Mouse (Mus musculus): ENCODE measurements around the gene Pald1. TPM values are rescaled to one million over a fixed set of nuclear protein-coding genes. Genes with fewer than 3 reads are reported as not detected.

The Pald1 gene
- polyA plus RNA-seq, 1 experiment from 2014 or later: 19.0 TPM

GRCm38 (mm10) chr10:61273081-61273843, 110.1 kb downstream of the Pald1 start, which contains the start of gene Adamts14:
Gene Adamts14 (minus strand): TSS chr10:61273438.
- H3K9me3 ChIP-seq (ENCODE audit: control insufficient read depth, low read length): no peaks in the 10 kb centered on the region
- peak within 1 kb of the TSS; percentile 47 for H3K4me3 ChIP-seq (ENCODE audit: low read depth, low read length)
- H3K4me2 ChIP-seq (ENCODE audit: low read depth, low read length): peak within 1 kb of the TSS; percentile 89
- ATAC-seq (ENCODE audit: low read depth): peak; percentile 67
- H3K27ac ChIP-seq (ENCODE audit: low read depth, low read length): no peak within 1 kb of the TSS
- WGBS: 2% methylated on average over 60 of the region's 75 CpGs
- peak within 1 kb of the TSS; percentile 50 for H3K9ac ChIP-seq (replicated peaks; ENCODE audit: low read depth, low read length)
- H3K27me3 ChIP-seq (ENCODE audit: control insufficient read depth, insufficient read depth, low read length): peaks cover 11% of the 10 kb centered on the region; the same call in 1 of the 2 replicates
- H3K36me3 ChIP-seq (ENCODE audit: control insufficient read depth, insufficient read depth, low read length): no peaks in the 10 kb centered on the region
- 0 out of 2 replicates have a peak, but pooled peaks cover 4% of the 10 kb centered on the region for H3K4me1 ChIP-seq (ENCODE audit: control insufficient read depth, insufficient read depth, low read length)

- no peak for ATAC-seq (ENCODE audit: low read depth)
- Histone ChIP-seq H3K4me1 (ENCODE audit: control insufficient read depth, insufficient read depth, low read length) (0 out of 2 replicates have a peak, but pooled peaks cover 4% of the 10 kb centered on the region), H3K4me3 (ENCODE audit: low read depth, low read length) (peak overlapping the region; percentile 47), H3K9me3 (ENCODE audit: control insufficient read depth, low read length) (no peaks in the 10 kb centered on the region), H3K36me3 (ENCODE audit: control insufficient read depth, insufficient read depth, low read length) (no peaks in the 10 kb centered on the region), H3K9ac (replicated peaks; ENCODE audit: low read depth, low read length) (peak overlapping the region; percentile 50), H3K27ac (ENCODE audit: low read depth, low read length) (no peak overlapping the region), H3K27me3 (ENCODE audit: control insufficient read depth, insufficient read depth, low read length) (peaks cover 11% of the 10 kb centered on the region; the same call in 1 of the 2 replicates), H3K4me2 (ENCODE audit: low read depth, low read length) (peak overlapping the region; percentile 89)
- 47% methylated on average over 5 of the region's 5 CpGs for WGBS
Observed at GRCm38 (mm10) chr10:61272631-61273030, 110.7 kb downstream of the Pald1 start.

GRCm38 (mm10) chr10:61272089-61272626, 111.2 kb downstream of the Pald1 start:
- no peak for ATAC-seq (ENCODE audit: low read depth)
- Histone ChIP-seq H3K4me3 (ENCODE audit: low read depth, low read length) (no peak overlapping the region), H3K27ac (ENCODE audit: low read depth, low read length) (no peak overlapping the region), H3K9ac (replicated peaks; ENCODE audit: low read depth, low read length) (no peak overlapping the region), H3K27me3 (ENCODE audit: control insufficient read depth, insufficient read depth, low read length) (peaks cover 11% of the 10 kb centered on the region; the same call in 1 of the 2 replicates), H3K36me3 (ENCODE audit: control insufficient read depth, insufficient read depth, low read length) (no peaks in the 10 kb centered on the region), H3K4me1 (ENCODE audit: control insufficient read depth, insufficient read depth, low read length) (0 out of 2 replicates have a peak, but pooled peaks cover 4% of the 10 kb centered on the region), H3K4me2 (ENCODE audit: low read depth, low read length) (no peak overlapping the region), H3K9me3 (ENCODE audit: control insufficient read depth, low read length) (no peaks in the 10 kb centered on the region)
- 49% methylated on average over 8 of the region's 8 CpGs for WGBS

Other genes with a start within 250 kb of the Pald1 start
- 47.9 and 66.5 TPM in 2 replicates for gene Sgpl1, start 235.8 kb downstream of the Pald1 start, polyA plus RNA-seq (2014; fragmentation: Nextera tagmentation; extraction: Ambion mirVana)
- gene Tbata, start 211.6 kb downstream of the Pald1 start, polyA plus RNA-seq (2014; fragmentation: Nextera tagmentation; extraction: Ambion mirVana): not detected in 2 replicates
- 0.07 and 0.26 TPM in 2 replicates for gene Adamts14, start 110.1 kb downstream of the Pald1 start, polyA plus RNA-seq (2014; fragmentation: Nextera tagmentation; extraction: Ambion mirVana)
- gene Prf1, start 85.7 kb downstream of the Pald1 start, polyA plus RNA-seq (2014; fragmentation: Nextera tagmentation; extraction: Ambion mirVana): not detected in 2 replicates
- gene Nodal, start 34.4 kb upstream of the Pald1 start, polyA plus RNA-seq (2014; fragmentation: Nextera tagmentation; extraction: Ambion mirVana): 0.12 and 0.13 TPM in 2 replicates
- gene Eif4ebp2, start 69.1 kb upstream of the Pald1 start, polyA plus RNA-seq (2014; fragmentation: Nextera tagmentation; extraction: Ambion mirVana): 33.7 and 40.0 TPM in 2 replicates
- gene Lrrc20, start 92.3 kb upstream of the Pald1 start, polyA plus RNA-seq (2014; fragmentation: Nextera tagmentation; extraction: Ambion mirVana): 14.8 and 15.4 TPM in 2 replicates
- 0.36 and 0.67 TPM in 2 replicates for gene Npffr1, start 212.0 kb upstream of the Pald1 start, polyA plus RNA-seq (2014; fragmentation: Nextera tagmentation; extraction: Ambion mirVana)

Measured in neural tube, embryonic 14.5 days (tissue).